Mouse (Mus musculus) stomach, embryonic 15.5 days (tissue): ENCODE measurements around the gene Mgll. TPM values are rescaled to one million over a fixed set of nuclear protein-coding genes. Genes with fewer than 3 reads are reported as not detected.

Experiments
- ATAC-seq: fragments of 200-750 bp; cut with Nextera tagmentation; 2 replicates; pipeline ENCODE4 v1.8.0; 2017; ENCODE audit warnings: low read depth, moderate number of reproducible peaks, moderate TSS enrichment; ENCODE audit not compliant: insufficient read depth, low FRiP score
- H3K27ac ChIP-seq: fragments of 300-500 bp; sonication (generic); 2 replicates; pipeline ENCODE4 v1.5.1; 2015; ENCODE audit warnings: mild to moderate bottlenecking, inconsistent platforms
- H3K27me3 ChIP-seq: fragments of 300-500 bp; sonication (generic); replicated peaks from 2 replicates; pipeline ENCODE4 v1.6.1; 2015; ENCODE audit warnings: inconsistent platforms
- H3K36me3 ChIP-seq: fragments of 300-500 bp; sonication (generic); 2 replicates; pipeline ENCODE4 v1.6.1; 2015; ENCODE audit warnings: inconsistent platforms
- H3K4me1 ChIP-seq: fragments of 300-500 bp; sonication (generic); 2 replicates; pipeline ENCODE4 v1.6.1; 2015; ENCODE audit warnings: inconsistent platforms
- H3K4me2 ChIP-seq: fragments of 300-500 bp; sonication (generic); 2 replicates; pipeline ENCODE4 v1.6.1; 2015; ENCODE audit warnings: mild to moderate bottlenecking, inconsistent platforms
- H3K4me3 ChIP-seq: fragments of 300-500 bp; sonication (generic); replicated peaks from 2 replicates; pipeline ENCODE4 v1.5.1; 2015; ENCODE audit warnings: inconsistent platforms
- H3K9ac ChIP-seq: fragments of 300-500 bp; sonication (generic); 2 replicates; pipeline ENCODE4 v1.6.1; 2015; ENCODE audit warnings: inconsistent platforms
- H3K9me3 ChIP-seq: fragments of 300-500 bp; sonication (generic); 2 replicates; pipeline ENCODE4 v1.6.1; 2016; ENCODE audit warnings: inconsistent platforms
- WGBS: fragments of 180-500 bp; shearing (Covaris S2); methylation state at CpG from one replicate; pipeline ENCODE4 v1.1.7; 2015; 5-methylcytosine and 5-hydroxymethylcytosine counted together
- polyA plus RNA-seq: library from polyadenylated mRNA; unstranded; fragments of >200 nt; fragmentation: Nextera tagmentation; extraction: Ambion mirVana; gene quantifications from 2 replicates; pipeline ENCODE4 v1.2.1, GENCODE M21; 2015

Mgll gene
- polyA plus RNA-seq, 1 experiment from 2014 or later, result 109 TPM

DNA sequence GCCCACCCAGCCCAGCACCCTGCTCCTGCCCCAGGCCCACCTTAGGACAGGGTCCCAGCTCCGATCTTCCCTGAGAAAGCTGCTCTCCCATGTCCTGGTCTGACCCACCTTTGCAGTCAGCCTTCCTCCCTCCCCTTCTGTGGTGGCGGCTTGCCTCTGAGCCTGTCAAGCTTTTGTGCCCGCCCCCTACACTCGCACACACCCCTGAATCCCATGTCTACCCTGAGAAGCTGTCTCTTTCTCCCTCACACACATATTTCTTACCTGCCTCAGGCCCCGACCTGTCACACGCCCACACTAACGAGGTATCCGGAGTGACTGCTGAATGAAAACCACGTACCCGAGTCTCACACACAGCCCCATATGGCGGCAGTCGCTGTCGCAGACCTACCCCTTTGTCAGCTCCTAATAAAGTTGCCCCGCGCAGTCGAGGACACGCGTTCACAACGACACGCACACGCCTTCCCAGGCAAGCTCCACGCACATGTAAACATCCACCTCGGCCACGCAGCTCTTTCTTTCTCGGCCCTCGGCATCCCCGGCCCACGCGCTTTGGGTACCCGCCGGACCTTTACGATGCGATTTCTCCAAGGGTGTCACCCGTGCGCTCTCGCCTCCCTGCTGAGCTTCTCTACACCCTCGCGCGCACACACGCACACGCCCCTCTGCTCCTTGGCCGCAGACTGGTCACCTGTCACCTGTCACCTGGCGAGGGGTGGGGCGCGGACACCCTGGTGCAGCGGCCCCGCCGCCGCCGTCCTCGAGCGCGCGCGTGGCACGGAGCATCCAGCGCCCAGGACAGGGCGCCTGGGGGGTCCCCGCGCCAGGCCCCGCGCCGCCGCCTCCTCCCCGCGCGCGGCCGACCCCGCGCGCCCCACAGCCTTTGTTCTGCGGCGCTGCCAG, 150.0 kb downstream of the Mgll start:
- peak overlapping the region; percentile 72 for H3K4me3 ChIP-seq
- peaks cover 10% of the 10 kb centered on the region; the same call in 1 of the 2 replicates for H3K27me3 ChIP-seq
- peaks cover 10% of the 10 kb centered on the region; the same call in 1 of the 2 replicates for H3K4me1 ChIP-seq
- no peaks in the 10 kb centered on the region for H3K9me3 ChIP-seq
- H3K9ac ChIP-seq, result peak overlapping the region; percentile 66
- no peak overlapping the region for H3K27ac ChIP-seq
- H3K36me3 ChIP-seq, result no peaks in the 10 kb centered on the region
- 3% methylated on average over 69 of the region's 74 CpGs for WGBS
- peak; percentile 45 for ATAC-seq
- peak overlapping the region; percentile 98 for H3K4me2 ChIP-seq

DNA sequence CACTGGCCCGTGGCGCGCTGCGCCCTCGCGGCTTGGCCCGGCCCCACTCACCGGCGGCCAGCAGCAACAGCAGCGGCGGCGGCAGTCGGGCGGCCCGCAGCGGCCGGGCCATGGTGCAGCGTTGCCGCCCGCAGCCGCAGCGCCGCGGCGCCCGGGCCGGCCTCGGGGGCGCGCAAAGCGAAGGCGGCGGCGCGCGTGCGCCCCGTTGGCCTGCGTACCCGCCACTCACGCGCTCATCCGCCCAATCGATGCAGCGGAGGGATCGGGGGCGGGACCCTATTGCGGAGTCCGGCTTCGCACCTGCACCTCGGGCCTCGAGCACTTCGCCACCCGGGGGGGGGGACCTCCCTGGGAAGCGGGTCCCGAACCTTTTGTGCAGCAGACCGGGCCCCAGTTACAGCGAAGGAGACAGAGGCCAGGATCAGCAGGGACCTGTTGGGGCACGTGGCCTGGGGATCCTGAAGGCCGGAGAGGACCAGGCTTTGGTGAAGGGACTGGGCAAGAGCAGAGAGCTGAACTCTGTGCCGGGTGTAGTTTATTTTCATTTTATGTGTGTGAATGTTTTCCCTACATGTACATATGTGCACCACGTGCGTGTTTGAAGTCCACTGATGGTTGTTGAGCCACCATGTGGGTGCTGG, 150.8 kb downstream of the Mgll start, which contains the start of gene Podxl2:
TSS of gene Podxl2 (minus strand) at position 177 of the 641 bp plus-strand sequence.
- no peaks in the 10 kb centered on the region for H3K36me3 ChIP-seq
- H3K9me3 ChIP-seq, result no peaks in the 10 kb centered on the region
- H3K27me3 ChIP-seq, result peaks cover 10% of the 10 kb centered on the region; the same call in 1 of the 2 replicates
- peaks cover 10% of the 10 kb centered on the region; the same call in 1 of the 2 replicates for H3K4me1 ChIP-seq
- H3K4me3 ChIP-seq, result peak within 1 kb of the TSS; percentile 72
- H3K27ac ChIP-seq, result no peak within 1 kb of the TSS
- peak within 1 kb of the TSS; percentile 98 for H3K4me2 ChIP-seq
- H3K9ac ChIP-seq, result peak within 1 kb of the TSS; percentile 66
- ATAC-seq, result peak; percentile 70
- WGBS, result 6% methylated on average over 55 of the region's 63 CpGs

Other genes starting within 250 kb of the Mgll start
- gene Sec61a1, start 205.5 kb upstream of the Mgll start, polyA plus RNA-seq, result 260 and 295 TPM in 2 replicates
- gene Kbtbd12, start 86.5 kb upstream of the Mgll start, polyA plus RNA-seq, result 0.49 and 0.64 TPM in 2 replicates
- 29.8 and 31.5 TPM in 2 replicates for gene Abtb1, start 117.6 kb downstream of the Mgll start, polyA plus RNA-seq
- 62.5 and 72.3 TPM in 2 replicates for gene Podxl2, start 150.6 kb downstream of the Mgll start, polyA plus RNA-seq
- gene Mcm2, start 174.4 kb downstream of the Mgll start, polyA plus RNA-seq, result 105 and 110 TPM in 2 replicates
- 60.1 and 67.3 TPM in 2 replicates for gene Tpra1, start 177.8 kb downstream of the Mgll start, polyA plus RNA-seq